Mouse (Mus musculus) adrenal gland, adult 18-20 months (tissue): ENCODE measurements around the gene Derl3. TPM values are rescaled to one million over a fixed set of nuclear protein-coding genes. Genes with fewer than 3 reads are reported as not detected.
A peak's percentile ranks its signal among the peaks of the same experiment; 100 is the strongest.
"Not testable (repeated sequence)": the region's sequence is repeated elsewhere in the genome, so short reads cannot be mapped to it uniquely, and the experiment has no call there.

Source experiments
- DNase-seq, 2 experiments: peaks; one replicate each; pipeline ENCODE4 v3.0.0; 2021 to 2022; ENCODE audit warnings: low spot score in 2 of 2
- total RNA-seq, 2 experiments: library from RNA; stranded (reverse); gene quantifications; 1 replicate in 1 of 2; 2 replicates in 1 of 2; pipeline ENCODE4 v1.2.3; 2021

The Derl3 gene
- total RNA-seq, 2 experiments from 2014 or later, result 1.4 to 2.3 TPM

DNA sequence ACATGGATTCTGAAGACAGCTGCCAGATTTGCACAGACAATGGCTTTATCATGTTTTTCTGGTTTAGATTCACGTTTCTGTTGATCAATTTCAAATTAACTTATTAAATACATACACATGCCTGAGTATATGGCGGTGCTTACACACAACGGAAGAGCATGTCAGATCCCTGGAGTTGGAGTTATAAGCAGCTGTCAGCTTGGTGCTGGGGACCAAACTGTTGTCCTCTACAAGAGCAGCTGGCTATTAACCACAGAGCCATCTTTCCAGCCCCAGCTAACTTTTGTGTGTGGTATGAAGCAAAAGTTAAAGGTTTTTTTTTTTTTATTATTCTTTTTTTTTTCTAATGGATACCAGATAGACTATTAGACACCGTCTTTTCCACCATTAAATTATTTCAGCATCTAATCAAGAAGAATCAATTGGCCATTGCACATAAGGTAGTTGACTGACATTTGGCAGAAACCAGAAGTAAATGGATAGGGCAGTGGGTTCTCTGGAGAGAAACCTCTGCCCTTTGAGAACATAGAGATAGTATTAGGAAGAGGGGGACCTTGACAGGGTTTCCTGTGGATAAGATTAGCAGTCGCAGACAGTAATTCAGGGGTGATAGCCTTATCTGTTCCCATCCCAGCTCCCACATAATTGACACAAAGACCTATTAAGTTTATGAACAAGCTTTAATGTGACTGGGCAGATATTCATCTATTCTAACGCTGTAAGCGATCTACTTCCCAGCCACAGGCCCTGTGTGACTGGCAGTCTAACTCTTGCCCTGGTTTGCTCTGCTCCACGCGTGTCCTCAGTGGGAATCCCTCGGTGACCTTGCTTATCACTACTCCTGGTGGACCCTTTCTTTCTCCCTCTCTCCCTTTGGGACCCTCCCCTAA lies 20.9 kb upstream of the Derl3 start:
- DNase-seq, result no peak

DNA sequence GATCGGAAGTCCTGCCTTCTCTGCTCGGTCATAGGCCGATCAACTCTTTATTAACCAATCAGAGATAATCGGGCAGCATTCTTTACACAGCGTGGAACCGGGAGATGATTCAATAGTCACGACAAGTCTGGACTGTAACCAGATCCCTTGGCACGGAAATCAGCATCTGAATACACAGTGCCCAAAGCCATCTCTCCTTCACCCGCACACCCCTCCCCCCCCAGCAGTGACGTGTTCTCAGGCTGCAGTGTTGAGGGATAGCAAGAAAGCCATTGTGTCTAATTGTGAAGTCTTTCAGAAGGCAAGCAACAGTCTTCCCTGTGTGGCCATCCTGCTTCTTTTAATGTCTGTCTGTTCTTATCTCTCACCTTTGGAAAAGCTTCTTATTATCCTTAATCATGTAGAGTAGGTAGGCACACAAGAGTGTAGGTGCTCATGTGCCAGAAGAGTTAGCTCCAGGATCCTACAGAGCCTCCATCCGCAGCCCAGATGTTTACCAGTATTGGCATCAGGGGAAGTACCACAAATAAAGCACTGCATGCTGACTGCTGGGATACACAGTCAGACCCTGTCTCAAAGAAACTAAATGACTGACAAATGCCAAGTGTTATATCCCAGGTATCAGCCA lies 20.2 kb upstream of the Derl3 start:
- peak; percentile 60 to 67 for DNase-seq

DNA sequence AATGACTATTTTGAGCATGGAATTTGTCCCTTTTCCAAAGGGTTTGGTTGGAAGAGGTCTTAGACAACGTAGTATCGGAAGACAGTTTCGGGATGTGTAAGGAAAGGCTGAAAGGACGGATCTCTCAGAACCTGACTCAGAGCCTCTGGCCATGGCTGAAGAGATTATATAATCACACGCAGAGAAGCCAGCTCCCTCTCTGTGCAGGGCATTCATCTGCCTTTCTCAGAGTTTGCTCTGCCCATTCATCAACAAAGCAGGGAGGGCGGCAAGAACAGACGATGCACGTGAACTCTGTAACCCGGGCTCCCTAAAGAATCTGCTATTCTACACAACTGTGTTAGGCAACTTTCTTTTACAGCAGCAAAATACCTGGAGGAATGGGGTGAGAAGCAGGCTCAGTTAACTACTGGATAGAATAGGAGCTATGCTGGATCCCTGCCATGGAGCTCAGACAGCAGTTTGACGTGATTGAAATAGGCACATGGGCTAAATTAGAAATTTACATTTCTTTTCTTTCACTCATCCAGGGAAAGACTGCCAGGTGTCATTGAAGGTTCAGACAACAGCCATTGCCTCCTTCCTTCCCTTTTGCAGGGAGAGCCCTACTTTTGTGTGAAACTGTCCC lies 19.6 kb upstream of the Derl3 start:
- no peak for DNase-seq

DNA sequence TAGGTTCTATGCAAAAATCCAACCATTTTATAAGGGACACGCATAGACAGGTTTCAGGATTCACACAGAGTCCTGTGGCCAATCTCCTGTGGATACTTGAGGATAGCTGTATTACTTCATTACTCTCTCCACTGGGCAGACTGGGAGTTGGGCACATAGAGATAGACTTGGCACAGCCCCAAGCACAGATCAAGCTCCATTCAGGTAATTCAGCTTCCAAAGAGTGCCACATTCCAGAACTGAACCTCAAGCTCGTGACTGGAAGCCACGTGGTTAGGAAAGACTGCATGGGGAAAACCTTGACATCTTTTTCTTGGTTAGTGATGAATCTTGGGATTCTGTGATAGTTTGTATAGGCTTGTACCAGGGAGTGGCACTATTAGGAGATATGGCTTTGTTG lies 14.4 kb upstream of the Derl3 start:
- no peak for DNase-seq

DNA sequence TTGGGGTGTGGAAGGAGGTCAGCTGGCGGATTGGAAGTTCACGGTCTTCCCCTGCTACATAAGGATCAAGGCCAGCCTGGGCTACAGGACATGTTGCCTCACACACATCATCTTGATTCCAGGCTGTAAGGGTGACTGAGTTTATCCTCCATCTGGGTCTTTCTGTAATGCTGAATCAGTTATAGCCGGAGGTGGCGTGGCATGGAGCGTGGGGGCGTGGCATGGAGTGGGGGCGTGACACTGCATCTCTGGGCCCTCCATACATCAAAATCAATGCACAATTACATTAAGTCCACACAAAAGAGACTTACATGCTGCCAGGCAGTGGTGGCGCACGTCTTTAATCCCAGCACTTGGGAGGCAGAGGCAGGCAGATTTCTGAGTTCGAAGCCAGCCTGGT lies 12.9 kb upstream of the Derl3 start:
- no peak for DNase-seq

DNA sequence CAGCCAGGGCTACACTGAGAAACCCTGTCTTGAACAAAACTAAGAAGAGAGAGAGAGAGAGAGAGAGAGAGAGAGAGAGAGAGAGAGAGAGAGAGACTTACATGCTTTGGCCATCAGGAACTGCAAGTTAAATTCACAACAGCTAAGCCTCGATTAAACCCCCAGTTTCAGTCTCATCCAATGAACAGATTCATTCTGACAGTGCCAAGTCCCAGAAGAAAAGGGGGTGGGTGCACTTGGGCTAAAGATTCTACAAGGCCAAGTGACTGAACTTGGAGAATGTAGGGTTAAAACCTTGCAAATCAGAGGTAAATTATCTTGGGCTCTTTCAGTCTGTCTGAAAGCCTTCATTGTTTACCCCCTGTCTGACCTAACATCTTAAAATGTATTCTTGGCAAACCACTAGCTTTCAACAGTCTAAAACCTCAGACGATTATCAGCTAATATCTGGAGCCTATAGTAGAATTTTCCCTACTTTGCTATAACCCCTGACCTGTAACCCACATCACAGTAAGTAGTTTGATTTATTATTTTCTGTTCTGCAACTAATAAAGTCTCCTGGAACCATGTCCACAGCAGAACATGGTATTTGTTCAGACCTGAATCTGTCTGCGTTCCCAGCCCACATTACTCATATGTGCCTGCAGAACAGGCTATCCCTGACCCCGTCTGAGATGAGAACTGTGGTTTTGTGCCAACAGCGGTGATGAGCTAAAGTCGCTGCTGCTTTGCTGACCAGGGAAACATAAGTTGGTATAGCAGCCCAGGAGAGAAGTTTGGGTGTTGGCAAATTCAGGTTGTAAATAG lies 12.2 kb upstream of the Derl3 start:
- no peak for DNase-seq

DNA sequence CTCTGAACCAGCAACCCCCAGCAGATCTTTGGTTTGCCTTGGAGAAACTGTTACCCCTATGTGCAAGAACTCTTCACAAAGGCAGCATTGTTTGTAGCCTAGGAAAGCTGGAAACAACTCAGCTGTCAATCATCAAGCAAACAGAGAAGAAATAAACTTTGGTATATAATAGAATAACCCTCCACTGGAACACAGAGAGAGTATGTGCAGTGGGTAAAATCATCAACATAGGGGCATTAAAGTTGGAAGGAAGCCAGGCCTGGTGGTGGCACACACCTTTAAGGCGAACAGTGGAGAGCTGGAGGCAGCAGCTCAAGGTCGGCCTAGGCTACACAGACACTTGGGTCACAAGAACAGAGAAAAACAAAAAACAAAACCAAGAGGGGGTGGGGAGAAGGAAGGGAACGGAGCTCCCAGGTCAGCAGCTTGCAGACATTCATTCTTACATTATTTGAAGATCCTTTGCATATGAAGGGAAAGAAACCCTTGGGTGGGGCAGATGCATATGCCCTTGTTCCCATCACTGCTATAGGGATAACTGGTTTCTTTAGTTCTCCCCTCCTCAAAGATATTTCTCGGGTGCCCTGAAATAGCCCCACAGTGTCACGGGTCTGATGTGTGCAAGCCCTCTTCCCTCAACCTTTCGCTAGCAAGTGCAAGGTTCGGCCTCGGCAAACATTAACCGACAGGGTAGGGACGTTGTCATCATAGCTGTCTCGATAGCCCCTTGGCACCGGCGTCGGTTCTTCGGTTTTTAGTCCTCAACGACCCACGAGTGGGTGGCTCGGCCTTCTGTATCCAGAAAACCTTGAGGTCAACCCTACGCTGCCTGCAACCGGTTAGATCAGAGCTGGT lies 11.4 kb upstream of the Derl3 start:
- no peak for DNase-seq

DNA sequence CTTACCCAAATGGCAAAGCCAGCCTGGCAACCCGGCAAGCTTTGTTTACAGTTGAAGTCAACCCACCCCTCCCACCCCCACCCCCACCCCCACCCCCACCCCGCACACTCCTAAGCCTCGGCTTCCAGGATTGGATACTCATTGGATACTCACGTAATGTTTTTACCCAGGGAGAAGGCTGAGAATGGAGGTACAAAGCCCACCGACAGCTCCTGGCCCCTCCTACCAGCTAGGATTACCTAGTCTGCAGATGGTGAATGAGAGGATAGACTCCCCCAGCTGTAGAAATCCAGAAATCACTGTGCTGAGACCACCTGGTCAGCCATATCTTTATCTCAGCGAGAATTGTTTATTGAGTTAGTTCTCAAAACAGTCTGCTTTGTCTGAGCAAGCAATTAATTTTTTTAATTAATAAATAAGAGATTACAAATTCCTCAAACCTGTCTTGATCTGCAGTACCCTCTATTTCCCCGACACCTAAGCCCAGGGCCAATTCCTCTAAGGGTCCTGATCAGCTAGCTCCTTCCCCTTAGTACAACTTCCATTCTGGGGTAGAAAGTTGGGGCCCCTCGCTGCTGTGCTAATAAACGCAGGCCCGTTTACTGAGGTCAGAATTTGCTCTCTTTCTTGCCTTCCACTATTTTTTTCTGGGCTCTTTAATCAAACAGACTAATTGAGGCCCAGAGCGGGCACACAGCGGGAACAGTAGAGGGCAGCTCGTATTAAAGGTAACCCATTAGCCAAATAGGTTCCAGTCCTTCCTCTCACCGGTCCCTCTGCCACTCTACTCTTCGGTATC lies 10.6 kb upstream of the Derl3 start:
- no peak for DNase-seq

DNA sequence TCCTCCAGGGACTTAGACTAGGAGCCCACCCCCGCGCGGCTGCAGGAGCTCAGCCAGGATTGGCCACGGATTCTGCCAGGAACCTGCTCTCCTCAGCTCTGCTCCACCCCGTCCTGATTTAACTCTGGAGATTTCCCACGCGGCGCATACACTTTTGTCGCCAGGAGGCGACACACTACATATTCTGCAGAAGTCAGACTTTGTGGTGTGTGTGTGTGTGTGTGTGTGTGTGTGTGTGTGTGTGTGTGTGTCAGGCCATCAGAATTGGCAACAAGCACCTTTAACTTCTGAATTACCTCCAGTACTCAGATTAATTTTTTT lies 10.0 kb upstream of the Derl3 start:
- peak; percentile 43 to 66 for DNase-seq

DNA sequence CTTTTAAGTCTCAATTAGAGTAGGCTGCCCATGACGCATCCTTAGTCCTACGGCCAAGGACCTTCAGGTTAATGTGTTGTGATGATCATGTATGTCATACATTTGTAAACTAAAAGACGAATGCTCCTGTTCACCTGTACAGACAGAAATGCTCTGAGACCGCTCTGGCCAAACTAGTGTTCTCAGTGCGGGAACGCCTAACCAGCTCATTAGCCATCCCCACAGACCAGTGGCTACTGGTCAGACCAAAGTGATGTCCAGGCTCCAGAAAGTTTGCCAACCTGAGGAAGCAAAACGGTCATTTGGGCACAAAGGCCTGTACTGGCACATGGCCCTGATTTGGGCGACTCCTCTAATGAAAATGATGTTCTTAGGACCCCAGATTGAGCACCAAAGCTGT lies 8.5 kb upstream of the Derl3 start:
- no peak for DNase-seq

DNA sequence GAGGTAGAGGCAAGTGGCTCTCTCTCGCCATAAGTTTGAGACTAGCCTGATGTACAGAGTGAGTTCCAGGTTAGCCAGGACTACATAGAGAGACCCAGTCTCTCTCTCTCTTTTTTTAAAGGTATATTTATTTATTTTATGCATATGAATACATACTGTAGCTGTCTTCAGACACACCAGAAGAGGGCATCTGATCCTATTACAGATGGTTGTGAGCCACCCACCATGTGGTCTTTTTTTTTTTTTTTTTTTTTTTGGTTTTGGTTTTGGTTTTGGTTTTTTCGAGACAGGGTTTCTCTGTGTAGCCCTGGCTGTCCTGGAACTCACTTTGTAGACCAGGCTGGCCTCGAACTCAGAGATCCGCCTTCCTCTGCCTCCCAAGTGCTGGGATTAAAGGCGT lies 5.7 kb upstream of the Derl3 start:
- DNase-seq, result not testable (repeated sequence)

DNA sequence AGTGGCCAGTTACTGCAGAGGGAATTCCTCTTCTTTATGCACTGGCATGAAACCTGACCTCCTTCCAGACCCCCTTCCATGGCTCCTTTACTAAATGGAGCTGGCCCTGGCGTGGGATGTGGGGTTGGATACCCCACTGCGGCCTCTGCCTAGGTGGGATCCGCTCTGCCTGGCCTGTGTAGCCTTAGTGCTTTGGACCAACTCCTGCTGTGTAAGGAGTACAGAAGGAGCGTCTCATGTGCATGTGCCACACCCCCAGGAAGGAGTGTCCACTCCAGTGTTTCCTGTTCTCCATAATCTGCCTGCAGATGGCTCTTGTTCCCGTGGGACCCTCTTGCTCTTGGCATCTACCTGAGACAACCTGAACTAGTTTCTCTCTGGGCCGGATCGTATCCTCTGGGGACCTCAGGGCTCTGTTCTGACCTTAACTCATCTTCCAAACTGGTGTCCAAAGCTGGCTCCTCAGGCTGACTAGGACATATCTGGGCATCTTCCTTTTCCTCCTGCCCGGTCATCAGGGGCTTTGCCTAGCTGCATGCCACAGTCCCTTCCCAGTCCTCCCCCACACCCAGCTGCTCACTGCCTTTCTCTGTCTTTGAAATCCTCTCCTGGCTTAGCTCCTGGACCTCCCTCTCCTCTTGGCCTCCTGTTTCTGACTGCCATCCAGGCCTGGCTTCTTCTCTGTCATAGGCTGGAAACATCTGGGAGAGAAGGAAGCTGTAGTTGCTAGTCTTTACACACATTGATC lies 3.6 kb upstream of the Derl3 start:
- DNase-seq, result no peak

DNA sequence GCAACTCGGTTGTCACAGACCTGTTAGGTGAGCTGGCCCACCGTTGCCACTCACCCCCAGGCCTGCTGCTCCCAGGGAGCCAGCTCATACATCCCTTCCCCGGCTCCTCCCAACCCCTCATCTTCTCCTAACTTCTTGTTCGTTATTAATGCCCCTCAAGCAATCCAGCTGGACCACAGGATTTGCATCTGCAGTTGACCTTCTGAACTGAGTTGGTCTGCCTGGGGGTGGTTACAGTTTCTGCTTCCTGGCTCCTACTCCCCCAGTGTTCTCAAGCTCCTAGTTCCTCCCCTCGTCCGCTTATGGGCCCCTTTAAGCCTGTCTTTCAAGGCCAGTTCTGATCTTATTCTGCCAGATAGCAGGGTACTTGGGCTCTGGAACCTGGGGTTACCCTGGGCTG lies 1.4 kb downstream of the Derl3 start:
- no peak for DNase-seq

DNA sequence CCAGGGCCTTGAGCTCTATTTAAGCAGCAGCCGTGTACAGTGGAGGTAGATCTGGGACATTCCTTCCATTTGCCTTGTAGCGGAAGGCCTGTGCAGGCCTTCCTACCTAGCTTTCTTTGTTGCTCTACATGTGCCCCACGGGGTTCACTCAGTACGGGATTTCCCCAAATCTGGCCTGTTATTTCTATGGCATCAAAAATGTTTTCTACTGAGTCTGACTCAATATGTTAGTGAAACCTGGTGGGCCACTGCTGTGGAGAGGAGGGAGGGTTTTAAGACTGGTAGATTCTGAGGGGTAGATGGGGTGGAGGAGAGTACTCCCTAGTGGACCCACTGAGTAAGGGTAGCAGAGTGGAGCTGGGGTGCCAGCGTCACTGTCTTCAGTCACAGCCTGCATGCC lies 2.5 kb downstream of the Derl3 start:
- no peak for DNase-seq

DNA sequence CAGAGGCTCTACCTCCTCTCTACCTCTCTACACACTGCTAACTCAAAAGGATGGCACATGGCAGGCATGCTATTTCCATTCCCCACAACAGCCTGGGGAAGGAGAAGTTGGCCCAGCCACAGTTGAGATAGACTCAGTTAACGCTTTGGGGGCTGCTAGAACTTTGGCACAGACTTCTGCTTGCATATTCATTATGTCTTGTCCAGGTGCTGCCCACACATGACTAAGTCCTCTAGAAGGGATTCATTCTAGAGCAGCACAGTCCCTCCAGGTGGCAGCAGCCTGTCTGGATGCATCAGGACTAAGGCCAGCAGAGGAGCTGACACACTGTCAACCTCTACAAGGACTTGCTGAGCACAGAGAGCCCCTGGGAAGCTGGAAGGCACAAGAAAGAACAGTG lies 3.0 kb downstream of the Derl3 start:
- no peak for DNase-seq

DNA sequence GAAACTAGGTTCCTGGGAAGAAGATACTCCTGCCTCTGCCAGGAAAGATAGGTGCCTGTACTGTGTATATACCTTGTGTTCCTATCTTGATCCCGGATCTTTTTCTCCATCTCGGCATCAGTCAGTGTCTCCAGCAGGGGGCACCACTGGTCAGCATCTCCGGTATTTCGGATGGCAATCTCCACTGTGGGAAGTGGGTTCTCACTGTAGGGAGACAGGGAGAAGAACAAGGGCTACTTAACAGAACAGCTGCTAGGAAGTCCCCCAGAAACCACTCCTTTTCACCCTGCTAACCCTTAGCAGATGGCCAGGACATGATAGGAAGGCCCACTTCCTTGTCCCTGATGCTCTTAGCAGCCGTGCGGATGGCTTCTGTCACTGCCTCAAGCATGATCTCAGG lies 4.2 kb downstream of the Derl3 start:
- DNase-seq, result peak; percentile 70 to 83

DNA sequence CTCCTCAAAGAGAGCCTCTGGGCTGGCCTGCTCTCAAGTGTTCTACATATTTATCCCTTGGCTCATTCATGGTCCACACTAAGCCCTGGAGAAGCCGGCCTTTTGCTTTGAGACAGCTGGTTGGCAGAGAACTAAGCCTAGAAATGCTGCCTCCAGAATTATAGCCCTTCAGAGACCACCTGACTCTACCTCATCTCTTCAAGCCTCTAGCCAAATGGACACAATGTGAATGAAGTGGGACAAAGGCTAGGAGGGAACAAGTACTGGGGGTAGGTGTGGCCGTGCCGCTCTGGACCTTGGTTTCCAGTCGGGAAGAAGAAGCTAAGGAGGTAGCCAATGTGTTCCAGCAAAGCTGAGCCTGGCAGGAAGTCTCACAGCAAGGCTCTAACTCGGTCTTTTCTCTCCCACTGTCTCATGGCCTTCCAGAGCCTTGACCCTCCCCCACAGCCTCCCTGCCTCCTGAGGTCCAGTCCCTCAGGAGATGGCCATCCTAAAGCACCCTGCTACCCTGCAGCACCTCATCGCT lies 4.9 kb downstream of the Derl3 start:
- DNase-seq, result no peak

DNA sequence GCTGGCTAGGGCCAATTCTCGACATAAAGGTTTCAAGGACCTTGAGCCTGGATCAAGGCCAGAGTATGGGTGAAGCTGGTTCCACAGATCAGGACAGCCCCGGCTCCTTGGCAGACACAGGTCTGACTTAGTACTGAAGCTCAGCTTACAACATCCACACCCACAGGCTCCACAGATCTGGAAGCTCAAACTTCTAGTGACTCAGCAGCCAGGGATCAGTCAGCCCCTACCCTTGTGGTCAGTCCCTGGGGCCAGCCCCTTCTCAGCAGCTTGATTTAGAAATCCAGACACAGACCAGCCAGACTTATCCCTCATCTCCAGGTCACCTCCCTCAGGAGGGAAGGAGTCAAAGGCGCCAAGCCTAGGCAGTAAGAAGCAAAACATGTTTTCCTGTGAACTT lies 5.6 kb downstream of the Derl3 start:
- peak; percentile 33 to 43 for DNase-seq

DNA sequence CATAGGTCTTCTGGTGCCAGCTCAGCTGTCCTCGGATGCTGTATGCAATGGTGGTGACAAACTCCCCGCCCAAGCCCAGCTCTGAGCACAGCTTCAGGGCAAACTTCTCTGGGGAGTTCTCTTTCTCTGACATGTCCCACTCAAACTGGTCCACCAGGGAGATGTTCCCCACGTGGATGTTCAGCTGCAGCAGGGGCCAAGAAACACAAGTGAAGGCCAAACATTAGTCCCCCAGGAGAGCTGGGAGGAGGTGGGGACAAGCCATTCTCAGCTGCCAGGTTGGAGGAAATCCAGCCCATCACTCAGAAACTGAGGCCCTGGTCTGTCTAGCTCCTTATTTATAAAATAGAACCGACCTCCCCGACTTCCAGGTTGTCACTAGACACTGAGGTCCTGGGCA lies 11.2 kb downstream of the Derl3 start:
- DNase-seq, result no peak
